ENCODE assay signal across 8 mouse cellular contexts in genomic region chr10:117417772-117418667, GRCm38 (mm10). TPM values are rescaled to one million over a fixed set of nuclear protein-coding genes. Genes with fewer than 3 reads are reported as not detected.
DNase-seq lines count a peak whose midpoint lies in the region; ATAC-seq and TF ChIP-seq lines count a peak whose summit lies in the region.

No protein-coding gene starts in this region.

- peaks cover 15% of the 10 kb centered on the region for H3K4me1 ChIP-seq in hindbrain, embryonic 12.5 days
- no peaks in the 10 kb centered on the region for H3K4me1 ChIP-seq in limb, embryonic 11.5 days (ENCODE audit: control insufficient read depth, insufficient read depth, low read length)
- H3K4me1 ChIP-seq in midbrain, postnatal 0 days (ENCODE audit: insufficient read depth, low read length) = peaks cover 2% of the 10 kb centered on the region; the same call in 1 of the 2 replicates

- peak overlapping the region; percentile 48 for H3K4me2 ChIP-seq in hindbrain, embryonic 12.5 days (replicated peaks)
- peak overlapping the region; percentile 36 for H3K4me2 ChIP-seq in limb, embryonic 11.5 days (ENCODE audit: low read depth, severe bottlenecking)
- peak overlapping the region; percentile 45 for H3K4me2 ChIP-seq in midbrain, postnatal 0 days (ENCODE audit: low read depth, low read length, poor library complexity, severe bottlenecking)

- peak; percentile 74 for ATAC-seq in hindbrain, embryonic 12.5 days (ENCODE audit: low FRiP score)
- ATAC-seq in limb, embryonic 11.5 days (ENCODE audit: insufficient number of reproducible peaks, low FRiP score, low TSS enrichment, low read depth) = no peak; the same call in 1 of the 2 replicates
- peak; percentile 70 for ATAC-seq in midbrain, postnatal 0 days (ENCODE audit: low FRiP score)

- WGBS in hindbrain, embryonic 12.5 days = 25% methylated on average over 18 of the region's 18 CpGs
- 20% methylated on average over 18 of the region's 18 CpGs for WGBS in limb, embryonic 11.5 days
- 26% methylated on average over 18 of the region's 18 CpGs for WGBS in midbrain, postnatal 0 days

- H3K4me3 ChIP-seq in hindbrain, embryonic 12.5 days = peak overlapping the region; percentile 17
- no peak overlapping the region for H3K4me3 ChIP-seq in limb, embryonic 11.5 days (ENCODE audit: low read depth, low read length)
- H3K4me3 ChIP-seq in midbrain, postnatal 0 days (ENCODE audit: low read depth, low read length) = peak overlapping the region; percentile 8; the same call in 1 of the 2 replicates

- TF ChIP-seq CTCF in midbrain, postnatal 0 days (IDR thresholded peaks at IDR 0.05) = no peak

- no peaks in the 10 kb centered on the region for H3K9me3 ChIP-seq in hindbrain, embryonic 12.5 days (replicated peaks)
- no peaks in the 10 kb centered on the region for H3K9me3 ChIP-seq in limb, embryonic 11.5 days (ENCODE audit: control insufficient read depth, low read length)
- H3K9me3 ChIP-seq in midbrain, postnatal 0 days (ENCODE audit: low read length) = no peaks in the 10 kb centered on the region

- H3K36me3 ChIP-seq in hindbrain, embryonic 12.5 days = no peaks in the 10 kb centered on the region
- H3K36me3 ChIP-seq in limb, embryonic 11.5 days (ENCODE audit: control insufficient read depth, insufficient read depth, low read length) = no peaks in the 10 kb centered on the region
- no peaks in the 10 kb centered on the region for H3K36me3 ChIP-seq in midbrain, postnatal 0 days (ENCODE audit: insufficient read depth, low read length)

- DNase-seq in thymus, postnatal 0 days (ENCODE audit: low spot score) = peak; percentile 17
- no peak for DNase-seq in thymus, postnatal 25 days
- peak; percentile 45 for DNase-seq in embryo, embryonic 10 days (ENCODE audit: low spot score)
- peak; percentile 31 for DNase-seq in limb, embryonic 11.5 days (ENCODE audit: low spot score)
- DNase-seq in midbrain, postnatal 0 days (ENCODE audit: low spot score) = peak; percentile 64
- DNase-seq in adrenal gland, postnatal 25 days = no peak
- DNase-seq in cerebellum, adult 11 months = no peak

- H3K9ac ChIP-seq in hindbrain, embryonic 12.5 days = no peak overlapping the region
- no peak overlapping the region for H3K9ac ChIP-seq in limb, embryonic 11.5 days (ENCODE audit: low read length)
- H3K9ac ChIP-seq in midbrain, postnatal 0 days (replicated peaks; ENCODE audit: low read length, poor library complexity, severe bottlenecking) = peak overlapping the region; percentile 24; the same call in 1 of the 2 replicates

- H3K27ac ChIP-seq in hindbrain, embryonic 12.5 days = 0 out of 2 replicates have a peak overlapping the region, but pooled peaks have one; percentile 12
- H3K27ac ChIP-seq in limb, embryonic 11.5 days (replicated peaks; ENCODE audit: low read depth, low read length) = no peak overlapping the region
- H3K27ac ChIP-seq in midbrain, postnatal 0 days (ENCODE audit: low read depth, low read length) = peak overlapping the region; percentile 67; the same call in 1 of the 2 replicates

- H3K27me3 ChIP-seq in hindbrain, embryonic 12.5 days = no peaks in the 10 kb centered on the region
- H3K27me3 ChIP-seq in limb, embryonic 11.5 days (ENCODE audit: control insufficient read depth, insufficient read depth, low read length) = no peaks in the 10 kb centered on the region
- no peaks in the 10 kb centered on the region for H3K27me3 ChIP-seq in midbrain, postnatal 0 days (ENCODE audit: insufficient read depth, low read length)

RNA-seq across cellular contexts. Expression of gene Cpsf6, which starts 38.2 kb away (rescaled TPM):
- 154 and 161 TPM in 2 replicates for polyA plus RNA-seq in thymus, postnatal 0 days (2015; fragmentation: Nextera tagmentation; extraction: Ambion mirVana)
- polyA plus RNA-seq in hindbrain, embryonic 12.5 days (2016; fragmentation: Nextera tagmentation; extraction: Ambion mirVana) = 231 and 248 TPM in 2 replicates
- polyA plus RNA-seq in limb, embryonic 11.5 days (2014; fragmentation: Nextera tagmentation; extraction: Ambion mirVana) = 225 and 251 TPM in 2 replicates
- total RNA-seq in midbrain, postnatal 0 days (2014; rRNA removed) = 120 and 151 TPM in 2 replicates
- 78.9 and 85.1 TPM in 2 replicates for polyA plus RNA-seq in midbrain, postnatal 0 days (2015; fragmentation: Nextera tagmentation; extraction: Ambion mirVana)
- total RNA-seq in adrenal gland, postnatal 25 days (2021) = 86.5 and 98.2 TPM in 2 replicates

Comparison
In these comparisons a context has a peak if more than half of its experiments do, and no peak if none do; other contexts are left out.
1. DNase-seq: peak in thymus, postnatal 0 days (single experiment), embryo, embryonic 10 days (single experiment), limb, embryonic 11.5 days (single experiment) and midbrain, postnatal 0 days (single experiment); none in thymus, postnatal 25 days (single experiment), adrenal gland, postnatal 25 days (single experiment) and cerebellum, adult 11 months (single experiment).
2. Peak in every context shown above with its lines, with median percentiles within 50 percentile points of each other: H3K4me2 ChIP-seq.